Mouse (Mus musculus): ENCODE measurements at regions not wholly inside any gene's neighbourhood (a gene's known extent, or its start where the extent isn't known, plus 50 kb on each side); places are given as distances from the start of the nearest gene placed in this dataset.
A peak's percentile ranks its signal among the peaks of the same experiment; 100 is the strongest.

- Histone ChIP-seq H3K4me1 (ENCODE audit: control insufficient read depth in 1 of 2, insufficient read depth in 2 of 2, low read length in 2 of 2) (no peaks in the 10 kb centered on the region), H3K27me3 (ENCODE audit: control insufficient read depth in 1 of 2, insufficient read depth in 2 of 2, low read length in 2 of 2) (no peaks in the 10 kb centered on the region), H3K4me3 (ENCODE audit: control insufficient read depth in 1 of 2, insufficient read depth in 1 of 2, low read depth in 2 of 2, low read length in 2 of 2) (no peak overlapping the region), H3K27ac (ENCODE audit: control insufficient read depth, low read depth, low read length) (no peak overlapping the region), H3K9me3 (replicated peaks; ENCODE audit: insufficient read depth, low read length) (no peaks in the 10 kb centered on the region), H3K36me3 (ENCODE audit: control insufficient read depth in 1 of 2, insufficient read depth in 2 of 2, low read length in 2 of 2) (no peaks in the 10 kb centered on the region), H3K9ac (ENCODE audit: control insufficient read depth, low read depth, low read length, poor library complexity, severe bottlenecking) (no peak overlapping the region), H3K79me2 (ENCODE audit: control insufficient read depth, insufficient read depth, low read length, poor library complexity) (no peaks in the 10 kb centered on the region)
- TF ChIP-seq MYB (IDR thresholded peaks at IDR 0.05; ENCODE audit: low read depth, low read length) (no peak), MYC (IDR thresholded peaks at IDR 0.05; ENCODE audit: low read depth, low read length) (no peak), RCOR1 (IDR thresholded peaks at IDR 0.05; ENCODE audit: low read depth, low read length) (no peak), ZKSCAN1 (IDR thresholded peaks at IDR 0.05; ENCODE audit: low read depth, low read length) (no peak), CTCF (IDR thresholded peaks at IDR 0.05 in 2 of 3, conservative IDR thresholded peaks at IDR 0.05 in 1 of 3; ENCODE audit: control insufficient read depth in 1 of 3, insufficient read depth in 1 of 3, low read depth in 2 of 3, low read length in 3 of 3, poor library complexity in 1 of 3, severe bottlenecking in 1 of 3) (no peak), MAZ (IDR thresholded peaks at IDR 0.05; ENCODE audit: low read depth, low read length) (no peak), TBP (IDR thresholded peaks at IDR 0.05; ENCODE audit: low read depth, low read length) (no peak), ZC3H11A (IDR thresholded peaks at IDR 0.05; ENCODE audit: low read depth, low read length) (no peak)
- DNase-seq (ENCODE audit: low read depth, low spot score) = no peak
Observed at GRCm38 (mm10) chr16:25104603-25105002, 182.0 kb upstream of the Tprg start.

GRCm38 (mm10) chr16:25140164-25140563, 146.5 kb upstream of the Tprg start:
- peaks cover 11 to 19% of the 10 kb centered on the region in 2 experiments for H3K4me1 ChIP-seq (ENCODE audit: control insufficient read depth in 1 of 2, insufficient read depth in 2 of 2, low read length in 2 of 2)
- DNase-seq (ENCODE audit: low read depth, low spot score) = peak; percentile 95
- TF ChIP-seq ZC3H11A (IDR thresholded peaks at IDR 0.05; ENCODE audit: low read depth, low read length) (no peak), HCFC1 (IDR thresholded peaks at IDR 0.05; ENCODE audit: low read depth, low read length) (0 out of 2 replicates have a peak, but pooled peaks have one; percentile 43), POLR2AphosphoS2 (IDR thresholded peaks at IDR 0.05; ENCODE audit: low read length) (peak; percentile 58; the same call in 1 of the 2 replicates), MYB (IDR thresholded peaks at IDR 0.05; ENCODE audit: low read depth, low read length) (peak; percentile 96), BHLHE40 (IDR thresholded peaks at IDR 0.05; ENCODE audit: borderline replicate concordance, low read depth, low read length) (peak; percentile 28; the same call in 1 of the 2 replicates), NRF1 (IDR thresholded peaks at IDR 0.05; ENCODE audit: insufficient read depth, low read depth, low read length, poor library complexity, severe bottlenecking) (no peak), MAX (IDR thresholded peaks at IDR 0.05; ENCODE audit: low read length) (no peak), RAD21 (IDR thresholded peaks at IDR 0.05; ENCODE audit: low read depth, low read length) (no peak), SMC3 (IDR thresholded peaks at IDR 0.05; ENCODE audit: low read depth, low read length) (no peak), ELF1 (IDR thresholded peaks at IDR 0.05; ENCODE audit: low read depth, low read length) (no peak), TCF12 (IDR thresholded peaks at IDR 0.05; ENCODE audit: low read depth, low read length) (peak; percentile 69), EP300 (IDR thresholded peaks at IDR 0.05; ENCODE audit: low read depth in 1 of 2, low read length in 2 of 2) (peak; percentile 87 to 92), ETS1 (IDR thresholded peaks at IDR 0.05; ENCODE audit: low read depth, low read length) (peak; percentile 90), POLR2A (IDR thresholded peaks at IDR 0.05; ENCODE audit: control insufficient read depth in 1 of 2, insufficient read depth in 1 of 2, low read depth in 1 of 2, low read length in 2 of 2, poor library complexity in 1 of 2) (no peak), RCOR1 (IDR thresholded peaks at IDR 0.05; ENCODE audit: low read depth, low read length) (peak; percentile 55; the same call in 1 of the 2 replicates), GATA1 (IDR thresholded peaks at IDR 0.05; ENCODE audit: low read depth, low read length) (peak; percentile 83), SIN3A (IDR thresholded peaks at IDR 0.05; ENCODE audit: low read length) (peak; percentile 57; the same call in 1 of the 2 replicates), MYC (IDR thresholded peaks at IDR 0.05; ENCODE audit: low read depth, low read length) (no peak), E2F4 (IDR thresholded peaks at IDR 0.05; ENCODE audit: borderline replicate concordance, low read depth, low read length) (no peak), MAFK (IDR thresholded peaks at IDR 0.05; ENCODE audit: borderline replicate concordance, low read depth, low read length) (no peak)
- H3K79me2 ChIP-seq (ENCODE audit: control insufficient read depth, insufficient read depth, low read length, poor library complexity) = no peaks in the 10 kb centered on the region
- H3K9me3 ChIP-seq (replicated peaks; ENCODE audit: insufficient read depth, low read length) = no peaks in the 10 kb centered on the region
- no peaks in the 10 kb centered on the region for H3K27me3 ChIP-seq (ENCODE audit: control insufficient read depth in 1 of 2, insufficient read depth in 2 of 2, low read length in 2 of 2)
- H3K9ac ChIP-seq (ENCODE audit: control insufficient read depth, low read depth, low read length, poor library complexity, severe bottlenecking) = no peak overlapping the region
- no peak overlapping the region for H3K4me3 ChIP-seq (ENCODE audit: control insufficient read depth in 1 of 2, insufficient read depth in 1 of 2, low read depth in 2 of 2, low read length in 2 of 2)
- H3K27ac ChIP-seq (ENCODE audit: control insufficient read depth, low read depth, low read length) = no peak overlapping the region; the same call in 1 of the 2 replicates
- peaks cover 0 to 18% of the 10 kb centered on the region in 2 experiments; a peak in 2 of 4 replicates for H3K36me3 ChIP-seq (ENCODE audit: control insufficient read depth in 1 of 2, insufficient read depth in 2 of 2, low read length in 2 of 2)
